Mouse (Mus musculus): ENCODE measurements at regions not wholly inside any gene's neighbourhood (a gene's known extent, or its start where the extent isn't known, plus 50 kb on each side); places are given as distances from the start of the nearest gene placed in this dataset.

DNA sequence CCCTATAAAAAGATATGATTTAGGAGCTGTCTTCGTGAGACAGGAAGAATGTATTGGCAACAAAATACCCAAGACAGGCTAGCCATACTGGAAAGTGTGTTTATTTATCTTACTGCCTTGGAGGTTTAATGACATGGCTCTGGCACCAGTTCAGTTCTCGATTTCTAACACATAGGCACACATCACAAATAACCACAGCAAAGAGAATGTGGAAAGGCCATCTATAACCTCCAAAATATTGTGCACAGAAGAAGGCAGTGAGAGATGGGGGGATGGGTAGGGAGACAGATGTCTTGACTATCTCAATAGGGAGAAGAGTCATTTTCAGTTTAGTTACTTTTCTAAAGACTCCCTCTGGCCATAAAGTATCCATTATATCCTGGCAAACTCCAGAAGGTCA, 90.5 kb downstream of the Minar1 start:
- H3K4me3 ChIP-seq: no peak overlapping the region
- no peak for DNase-seq (ENCODE audit: low spot score in 2 of 2)
- no peak for TF ChIP-seq CTCF (conservative IDR thresholded peaks at IDR 0.05)
- H3K27ac ChIP-seq: no peak overlapping the region

DNA sequence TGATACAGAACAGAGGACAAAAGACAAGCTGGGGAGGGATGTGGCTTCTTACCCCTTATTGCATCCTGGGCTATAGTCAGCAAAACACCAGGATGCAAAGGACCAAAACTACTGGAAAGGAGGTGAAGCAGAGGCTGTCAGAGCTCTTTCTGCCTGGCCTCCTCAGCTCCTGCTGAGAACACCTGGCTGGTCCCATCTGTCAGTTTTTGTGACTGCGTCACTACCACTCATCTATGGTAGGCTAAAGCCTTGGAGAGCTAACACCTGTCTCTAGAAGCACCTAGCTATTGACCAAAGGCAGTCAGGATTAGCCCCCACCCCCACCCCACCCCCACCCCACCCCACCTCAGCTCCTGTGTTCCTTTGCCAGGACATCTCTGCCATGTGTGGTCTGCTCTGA, 98.8 kb downstream of the Minar1 start:
- no peak overlapping the region for H3K4me3 ChIP-seq
- no peak for DNase-seq (ENCODE audit: low spot score in 2 of 2)
- no peak for TF ChIP-seq CTCF (conservative IDR thresholded peaks at IDR 0.05)
- H3K27ac ChIP-seq: no peak overlapping the region

DNA sequence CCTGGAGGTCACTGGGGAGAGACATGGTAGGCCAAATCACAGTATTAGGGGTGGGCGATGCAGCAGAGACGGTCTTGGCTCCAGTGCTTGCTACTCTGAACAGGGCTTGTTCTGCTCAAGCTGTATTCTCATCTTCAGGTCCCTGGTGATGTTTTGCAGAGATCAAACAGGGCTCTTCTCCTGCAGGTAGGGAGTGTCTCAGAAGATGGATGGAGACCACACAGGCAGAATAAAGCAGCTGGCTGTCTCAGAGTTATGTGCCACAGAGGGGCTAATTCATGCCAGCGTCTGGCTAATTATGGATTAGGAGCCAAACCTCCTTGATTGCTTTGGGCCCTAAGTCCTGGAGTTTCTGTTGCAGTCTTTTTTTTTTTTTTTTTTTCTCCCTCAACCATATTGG, 99.2 kb downstream of the Minar1 start:
- TF ChIP-seq CTCF (conservative IDR thresholded peaks at IDR 0.05): no peak
- DNase-seq (ENCODE audit: low spot score in 2 of 2): no peak
- no peak overlapping the region for H3K27ac ChIP-seq
- H3K4me3 ChIP-seq: no peak overlapping the region

DNA sequence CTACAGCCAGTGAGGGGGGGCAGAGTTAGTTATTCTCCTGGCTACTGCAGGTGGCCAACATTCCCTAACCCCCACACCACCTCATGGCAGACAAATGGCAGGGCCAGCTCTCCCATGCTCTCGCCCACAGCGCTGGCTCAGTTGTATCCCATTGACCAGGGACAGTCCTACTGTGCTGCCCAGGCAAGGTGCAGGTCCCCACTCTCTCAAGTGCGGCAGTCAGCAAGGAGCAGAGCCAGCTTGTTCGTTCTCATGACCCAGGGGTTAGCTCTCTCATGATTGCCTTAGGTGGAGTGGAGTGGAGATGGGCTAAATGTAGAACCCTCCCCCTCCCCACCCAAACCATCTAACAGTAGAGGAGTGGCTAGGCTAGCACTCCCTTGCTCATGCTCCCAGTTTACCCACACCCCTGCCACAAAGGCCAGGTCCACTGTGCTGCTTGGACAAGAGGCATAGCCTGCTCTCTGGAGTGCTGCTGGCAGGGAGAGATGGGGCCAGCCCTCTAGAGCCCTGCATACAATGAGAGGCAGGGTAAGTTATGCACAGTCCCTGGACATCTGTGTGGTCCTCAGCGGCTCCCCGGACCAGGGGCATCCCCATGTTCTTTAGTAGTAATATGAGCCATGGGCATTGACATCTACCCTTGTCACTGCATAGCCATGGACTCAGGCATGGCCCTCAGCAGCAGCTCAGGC, 114.4 kb downstream of the Minar1 start:
- H3K27ac ChIP-seq: no peak overlapping the region
- DNase-seq (ENCODE audit: low spot score in 2 of 2): no peak
- TF ChIP-seq CTCF (conservative IDR thresholded peaks at IDR 0.05): no peak
- no peak overlapping the region for H3K4me3 ChIP-seq

DNA sequence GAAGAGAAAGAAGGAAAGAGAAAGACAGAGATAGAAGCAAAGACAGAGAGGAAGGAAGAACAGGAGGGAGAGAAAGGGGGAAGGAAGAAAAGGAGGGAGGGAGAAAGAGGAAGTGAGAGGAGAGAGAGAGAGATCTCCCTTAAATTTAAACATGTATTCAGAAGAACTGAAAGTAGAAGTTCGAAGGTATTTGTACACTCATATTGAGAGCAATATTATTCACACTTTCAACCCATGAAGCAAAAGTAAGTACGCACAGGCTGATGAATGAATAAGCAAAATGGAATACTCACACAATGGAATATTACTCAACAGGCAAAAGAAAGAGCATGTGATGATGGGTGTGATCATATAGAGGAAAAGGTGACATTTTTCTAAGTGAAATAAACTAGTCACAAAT, 120.8 kb downstream of the Minar1 start:
- Histone ChIP-seq H3K4me3 (no peak overlapping the region), H3K27ac (no peak overlapping the region)
- DNase-seq (ENCODE audit: low spot score in 2 of 2): no peak
- no peak for TF ChIP-seq CTCF (conservative IDR thresholded peaks at IDR 0.05)

DNA sequence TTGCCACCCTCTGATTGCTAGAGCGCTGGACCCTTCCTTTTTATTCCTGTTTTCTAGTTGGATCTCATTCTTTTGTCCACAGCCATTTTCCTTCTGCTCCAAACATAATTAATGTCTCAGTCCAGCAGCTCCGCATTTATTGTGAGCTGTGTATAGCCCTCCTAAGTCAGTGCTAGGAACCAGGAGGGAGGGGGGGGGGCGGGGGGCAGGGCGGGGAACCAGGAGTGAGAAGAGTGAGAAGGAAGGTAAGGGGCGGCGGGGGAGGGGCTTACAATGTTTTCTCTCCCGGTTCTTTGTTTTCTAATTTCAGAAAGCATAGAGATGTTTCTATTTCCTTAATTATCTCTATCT, 125.6 kb downstream of the Minar1 start:
- Histone ChIP-seq H3K27ac (no peak overlapping the region), H3K4me3 (no peak overlapping the region)
- no peak for DNase-seq (ENCODE audit: low spot score in 2 of 2)
- no peak for TF ChIP-seq CTCF (conservative IDR thresholded peaks at IDR 0.05)

DNA sequence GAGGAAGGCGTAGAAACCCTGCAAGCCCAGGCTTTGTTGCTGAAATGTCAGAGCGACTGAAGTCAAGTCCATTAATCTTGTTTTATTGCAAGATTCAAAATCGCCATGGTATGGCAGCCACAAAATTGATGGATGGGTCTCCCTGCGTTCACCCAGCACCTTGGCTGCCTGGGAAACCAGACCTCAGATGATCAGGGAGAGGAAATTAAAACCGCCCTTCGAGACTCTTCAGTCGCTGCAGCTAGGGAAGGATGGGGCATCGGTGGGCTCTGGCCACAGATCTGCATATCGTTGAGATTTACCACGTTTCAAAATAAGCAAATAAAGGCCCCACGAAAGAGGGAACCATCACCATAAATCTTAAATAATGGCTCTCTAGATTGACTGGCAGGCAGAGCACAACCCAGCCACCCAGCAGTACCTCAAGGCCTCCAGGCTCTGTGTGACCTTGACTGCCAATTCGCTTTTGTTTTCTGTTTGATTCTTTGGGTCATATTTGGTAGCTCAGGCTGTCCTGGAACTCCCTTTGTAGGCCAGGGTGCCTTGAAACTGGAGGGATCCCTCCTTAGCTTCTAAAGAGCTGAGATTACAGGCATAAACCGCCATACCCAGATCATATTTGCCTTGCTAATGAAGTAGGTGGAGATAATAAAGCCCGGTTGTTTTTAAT, 126.1 kb downstream of the Minar1 start:
- no peak for TF ChIP-seq CTCF (conservative IDR thresholded peaks at IDR 0.05)
- Histone ChIP-seq H3K27ac (no peak overlapping the region), H3K4me3 (no peak overlapping the region)
- no peak for DNase-seq (ENCODE audit: low spot score in 2 of 2)

DNA sequence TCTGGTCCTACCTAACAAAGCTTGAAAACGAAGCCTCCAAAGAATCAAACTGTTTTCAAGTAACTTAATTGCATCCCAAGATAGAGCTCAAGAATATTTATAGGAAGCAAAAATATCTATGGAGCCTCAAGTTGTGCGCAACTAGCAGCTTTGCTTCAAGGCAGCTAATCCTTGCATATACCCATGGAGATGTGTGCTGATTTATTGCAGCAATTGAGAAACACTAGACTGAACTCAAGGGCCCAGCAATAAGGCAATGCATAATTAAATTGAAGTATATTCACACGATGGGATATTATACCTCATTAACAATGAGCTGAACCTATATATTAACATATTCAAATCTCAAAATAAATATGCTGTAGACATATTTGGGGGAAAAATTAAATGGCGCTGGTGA, 135.3 kb downstream of the Minar1 start:
- TF ChIP-seq CTCF (conservative IDR thresholded peaks at IDR 0.05): no peak

DNA sequence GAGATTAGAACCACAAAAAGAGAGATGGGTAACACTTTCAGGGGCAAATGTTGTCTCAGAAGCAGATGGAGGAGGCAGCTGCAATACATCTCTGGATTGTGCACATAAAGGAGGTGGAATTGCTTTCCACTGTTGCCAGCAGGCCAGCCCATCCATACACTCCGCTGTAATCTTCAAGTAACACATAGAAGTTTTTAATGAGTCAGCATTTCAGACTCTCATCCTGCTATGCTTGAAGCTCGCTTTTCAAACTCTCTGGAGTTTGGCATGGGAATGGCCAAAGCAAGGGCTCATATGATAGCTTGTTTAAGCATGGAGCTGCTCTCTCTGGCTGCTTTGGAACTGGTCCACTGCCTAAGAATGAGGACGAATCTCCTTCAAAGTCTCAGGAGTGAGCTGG, 143.5 kb downstream of the Minar1 start:
- no peak for TF ChIP-seq CTCF (conservative IDR thresholded peaks at IDR 0.05)
- no peak for DNase-seq (ENCODE audit: low spot score in 2 of 2)

More for the DNA sequence above, 135.3 kb downstream of the Minar1 start:
- no peak overlapping the region for H3K27ac ChIP-seq
- DNase-seq (ENCODE audit: low spot score in 2 of 2): no peak
- no peak overlapping the region for H3K4me3 ChIP-seq

DNA sequence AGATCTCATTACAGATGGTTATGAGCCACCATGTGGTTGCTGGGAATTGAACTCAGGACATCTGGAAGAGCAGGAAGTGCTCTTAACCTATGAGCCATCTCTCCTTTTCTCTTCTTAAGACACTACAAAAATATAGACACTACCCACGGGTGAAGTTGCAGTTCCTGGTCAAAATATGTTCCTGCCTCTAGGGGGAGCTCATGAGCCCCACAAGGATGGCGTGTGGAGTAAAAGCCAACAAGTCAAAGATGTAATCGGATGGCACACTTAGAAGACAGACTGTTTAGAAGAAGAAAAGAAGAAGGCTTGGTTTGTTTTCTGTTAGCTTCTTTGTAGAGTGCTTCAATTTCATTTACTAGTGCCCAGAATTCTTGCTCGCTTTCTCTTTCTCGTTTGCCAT, 161.7 kb downstream of the Minar1 start:
- DNase-seq (ENCODE audit: low spot score in 2 of 2): peak; percentile 24 to 63
- Histone ChIP-seq H3K27ac (no peak overlapping the region), H3K4me3 (no peak overlapping the region)
- TF ChIP-seq CTCF (conservative IDR thresholded peaks at IDR 0.05): peak; percentile 88

More for the DNA sequence above, 143.5 kb downstream of the Minar1 start:
- no peak overlapping the region for H3K27ac ChIP-seq
- H3K4me3 ChIP-seq: no peak overlapping the region

DNA sequence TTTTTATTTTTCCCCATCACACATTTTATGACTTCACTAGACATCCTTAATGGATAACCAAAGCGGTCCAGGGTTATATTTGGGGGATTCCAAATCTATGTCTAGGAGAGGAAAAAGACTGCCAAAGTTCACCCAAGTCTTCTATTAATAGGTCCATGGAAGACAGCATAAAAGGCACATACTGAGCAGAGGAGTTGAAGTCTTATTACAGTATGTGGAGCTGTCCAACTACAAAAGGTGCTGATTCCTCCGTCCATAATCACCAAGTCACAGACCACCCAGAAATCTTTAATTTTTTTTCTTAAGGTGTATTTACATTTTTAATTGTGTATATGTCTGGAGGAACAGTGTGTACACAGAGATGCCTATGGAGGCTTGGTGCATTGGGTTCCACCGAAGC, 166.3 kb downstream of the Minar1 start:
- DNase-seq (ENCODE audit: low spot score in 2 of 2): no peak
- Histone ChIP-seq H3K4me3 (no peak overlapping the region), H3K27ac (no peak overlapping the region)
- no peak for TF ChIP-seq CTCF (conservative IDR thresholded peaks at IDR 0.05)

DNA sequence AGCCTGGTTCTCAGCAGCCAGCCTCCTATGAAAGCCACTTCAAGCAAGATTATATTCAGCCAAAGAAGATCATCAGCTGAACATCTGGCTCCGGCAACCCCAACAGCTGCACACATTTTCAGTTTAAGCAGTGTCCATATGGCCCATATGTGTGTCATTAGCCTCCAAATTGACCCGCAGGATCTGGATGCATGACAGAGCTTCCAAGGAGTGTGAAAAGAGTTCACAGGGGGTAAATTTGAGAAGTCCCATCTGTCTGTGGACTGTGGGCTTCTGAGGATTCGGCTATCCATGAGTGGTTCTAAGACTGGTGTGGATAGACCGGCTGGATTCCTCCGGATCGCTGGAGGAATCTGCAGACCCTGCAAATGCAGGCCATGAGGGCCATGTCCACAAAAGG, 173.3 kb downstream of the Minar1 start:
- no peak for DNase-seq (ENCODE audit: low spot score in 2 of 2)
- Histone ChIP-seq H3K27ac (no peak overlapping the region), H3K4me3 (no peak overlapping the region)
- no peak for TF ChIP-seq CTCF (conservative IDR thresholded peaks at IDR 0.05)
